Mouse (Mus musculus) lung, postnatal 0 days (tissue): ENCODE results near the gene Sept8. TPM values are rescaled to one million over a fixed set of nuclear protein-coding genes. Genes with fewer than 3 reads are reported as not detected.

Experiments used
- ATAC-seq: fragments of 200-750 bp; cut with Nextera tagmentation; 2 replicates; pipeline ENCODE4 v1.8.0; 2017; ENCODE audit warnings: moderate library complexity
- DNase-seq: peaks from one replicate; pipeline ENCODE4 v3.0.0-alpha.2; 2016; ENCODE audit warnings: low spot score
- H3K27ac ChIP-seq: fragments of 300-500 bp; sonication (generic); 2 replicates; pipeline ENCODE4 v1.5.1; 2014; ENCODE audit warnings: antibody characterized with exemption, mild to moderate bottlenecking, low read length, mixed read lengths
- H3K27me3 ChIP-seq: fragments of 300-500 bp; sonication (generic); replicated peaks from 2 replicates; pipeline ENCODE4 v1.6.1; 2014; ENCODE audit warnings: low read length, mixed read lengths; ENCODE audit not compliant: insufficient read depth
- H3K36me3 ChIP-seq: fragments of 300-500 bp; sonication (generic); 2 replicates; pipeline ENCODE4 v1.6.1; 2014; ENCODE audit warnings: low read length, mixed read lengths; ENCODE audit not compliant: insufficient read depth
- H3K4me1 ChIP-seq: fragments of 300-500 bp; sonication (generic); 2 replicates; pipeline ENCODE4 v1.6.1; 2014; ENCODE audit warnings: antibody characterized with exemption, low read depth, low read length, mixed read lengths; ENCODE audit not compliant: insufficient read depth
- H3K4me2 ChIP-seq: fragments of 300-500 bp; sonication (generic); replicated peaks from 2 replicates; pipeline ENCODE4 v1.6.1; 2014; ENCODE audit warnings: low read depth, mild to moderate bottlenecking, low read length, moderate library complexity, mixed read lengths
- H3K4me3 ChIP-seq: fragments of 300-500 bp; sonication (generic); 2 replicates; pipeline ENCODE4 v1.5.1; 2014; ENCODE audit warnings: low read depth, low read length
- H3K9ac ChIP-seq: fragments of 300-500 bp; sonication (generic); replicated peaks from 2 replicates; pipeline ENCODE4 v1.6.1; 2014; ENCODE audit warnings: low read depth, mild to moderate bottlenecking
- H3K9me3 ChIP-seq: fragments of 300-500 bp; sonication (generic); 2 replicates; pipeline ENCODE4 v1.6.1; 2016; ENCODE audit warnings: low read length, mixed read lengths
- CTCF ChIP-seq: IDR thresholded peaks from 2 replicates; pipeline ENCODE4 v1.5.1; 2016; ENCODE audit warnings: antibody characterized with exemption, mild to moderate bottlenecking
- EP300 ChIP-seq: IDR thresholded peaks from 2 replicates; pipeline ENCODE4 v1.6.1; 2016; ENCODE audit warnings: antibody characterized with exemption, mild to moderate bottlenecking, control low read depth
- WGBS: fragments of 180-500 bp; shearing (Covaris S2); extraction: QIAGEN DNeasy Blood & Tissue Kit; methylation state at CpG from one replicate; pipeline ENCODE4 v1.1.7; 2014; 5-methylcytosine and 5-hydroxymethylcytosine counted together
- polyA plus RNA-seq: library from polyadenylated mRNA; unstranded; fragments of >200 nt; fragmentation: Nextera tagmentation; extraction: Ambion mirVana; gene quantifications from 2 replicates; pipeline ENCODE4 v1.2.1, GENCODE M21; 2015

Gene Sept8
- polyA plus RNA-seq, 1 experiment from 2014 or later: 13.9 TPM

DNA sequence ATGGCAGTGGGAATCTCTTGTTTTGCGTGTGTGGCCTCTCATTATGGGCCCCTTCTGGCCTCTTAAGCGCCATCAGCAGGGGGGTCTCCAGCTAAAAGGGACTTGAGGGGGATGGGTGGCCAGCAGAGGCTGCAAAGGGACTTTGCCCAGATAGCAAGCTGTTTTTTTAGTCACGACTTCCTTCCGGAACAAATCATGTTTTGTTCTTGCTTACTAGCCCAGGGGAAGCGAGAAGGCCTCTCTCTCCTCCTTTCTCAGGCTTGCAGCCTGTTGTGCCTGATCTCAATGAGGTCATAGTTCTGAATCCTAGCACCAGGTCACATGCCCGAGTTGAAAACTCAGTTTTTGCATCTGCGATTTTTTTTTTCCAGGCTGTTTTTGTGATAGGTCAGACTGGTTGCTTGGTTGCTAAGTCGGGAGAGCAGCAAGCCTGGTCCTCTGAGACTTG lies 27.1 kb upstream of the Sept8 start:
- no peak overlapping the region for H3K4me3 ChIP-seq
- TF ChIP-seq CTCF (no peak), EP300 (no peak)
- WGBS: 33% methylated on average over 8 of the region's 8 CpGs
- H3K9me3 ChIP-seq: no peaks in the 10 kb centered on the region
- DNase-seq: no peak
- H3K4me2 ChIP-seq: no peak overlapping the region
- H3K36me3 ChIP-seq: no peaks in the 10 kb centered on the region
- no peaks in the 10 kb centered on the region; the same call in 1 of the 2 replicates for H3K27me3 ChIP-seq
- no peak overlapping the region for H3K27ac ChIP-seq
- no peak overlapping the region for H3K9ac ChIP-seq
- ATAC-seq: no peak; the same call in 1 of the 2 replicates
- 0 out of 2 replicates have a peak, but pooled peaks cover 5% of the 10 kb centered on the region for H3K4me1 ChIP-seq

DNA sequence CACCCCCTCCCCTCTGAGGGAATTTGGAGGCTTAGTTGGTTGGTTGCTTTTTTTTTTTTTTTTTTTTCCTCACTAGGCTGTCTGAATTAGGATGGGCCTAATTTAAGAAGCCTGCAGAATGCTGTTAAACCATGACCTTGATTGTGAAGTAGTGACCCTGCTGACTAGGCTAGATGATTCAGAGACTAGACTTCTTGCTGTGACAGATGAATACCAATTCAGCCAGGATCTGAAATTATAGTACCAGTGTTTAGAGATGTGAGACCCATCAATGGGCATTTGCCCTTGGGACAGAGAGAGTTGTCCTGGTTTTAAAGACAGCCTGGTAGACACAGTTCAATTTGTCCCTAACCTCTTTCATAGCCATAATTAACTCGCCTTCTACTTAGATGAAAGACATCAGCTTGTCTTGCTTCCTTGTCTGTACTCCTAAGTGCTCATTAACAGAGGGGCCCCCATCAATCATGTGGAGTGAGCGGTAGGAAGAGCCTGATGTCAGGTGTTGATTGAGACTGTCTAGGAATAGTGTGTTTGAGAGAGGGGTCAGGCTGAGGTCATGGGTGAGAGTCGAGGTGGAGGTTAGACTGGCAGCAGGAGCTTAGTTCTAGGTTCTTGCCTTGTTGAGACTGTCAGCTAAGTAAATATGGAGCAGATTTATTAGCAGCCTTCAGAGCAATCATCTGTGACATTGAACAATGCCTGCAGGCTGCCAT lies 25.7 kb upstream of the Sept8 start:
- H3K9ac ChIP-seq: no peak overlapping the region
- TF ChIP-seq CTCF (no peak), EP300 (no peak)
- no peak overlapping the region for H3K4me2 ChIP-seq
- 51% methylated on average over 3 of the region's 3 CpGs for WGBS
- DNase-seq (no peak), ATAC-seq (no peak)
- H3K9me3 ChIP-seq: no peaks in the 10 kb centered on the region
- no peaks in the 10 kb centered on the region for H3K36me3 ChIP-seq
- no peak overlapping the region for H3K27ac ChIP-seq
- no peaks in the 10 kb centered on the region for H3K27me3 ChIP-seq
- H3K4me1 ChIP-seq: no peaks in the 10 kb centered on the region
- no peak overlapping the region for H3K4me3 ChIP-seq

DNA sequence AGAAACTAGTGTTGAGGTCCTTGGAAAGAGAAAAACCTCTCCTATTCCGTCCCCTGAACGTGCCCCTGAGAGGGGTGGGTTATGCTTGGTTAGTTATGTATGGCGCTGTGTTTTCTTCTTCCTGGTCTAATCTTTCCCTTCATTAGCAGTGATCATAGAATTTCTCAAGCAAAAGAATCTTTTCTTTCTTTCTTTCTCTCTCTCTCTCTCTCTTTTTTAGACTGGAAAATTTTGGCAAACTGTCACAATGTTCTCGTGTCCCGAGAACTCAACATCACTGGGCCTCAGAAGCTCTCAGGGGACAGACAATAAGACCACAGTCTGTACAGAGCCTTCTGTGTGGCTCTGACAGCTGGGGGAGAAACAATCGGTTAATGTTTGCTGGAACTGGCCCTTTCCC lies 23.6 kb upstream of the Sept8 start:
- H3K27me3 ChIP-seq: no peaks in the 10 kb centered on the region
- DNase-seq: no peak
- no peak overlapping the region for H3K27ac ChIP-seq
- no peaks in the 10 kb centered on the region; the same call in 1 of the 2 replicates for H3K4me1 ChIP-seq
- TF ChIP-seq CTCF: no peak
- no peak for TF ChIP-seq EP300
- no peak overlapping the region for H3K9ac ChIP-seq
- H3K4me2 ChIP-seq: no peak overlapping the region
- H3K4me3 ChIP-seq: no peak overlapping the region
- no peaks in the 10 kb centered on the region for H3K36me3 ChIP-seq
- ATAC-seq: no peak
- 59% methylated on average over 6 of the region's 6 CpGs for WGBS
- no peaks in the 10 kb centered on the region for H3K9me3 ChIP-seq

DNA sequence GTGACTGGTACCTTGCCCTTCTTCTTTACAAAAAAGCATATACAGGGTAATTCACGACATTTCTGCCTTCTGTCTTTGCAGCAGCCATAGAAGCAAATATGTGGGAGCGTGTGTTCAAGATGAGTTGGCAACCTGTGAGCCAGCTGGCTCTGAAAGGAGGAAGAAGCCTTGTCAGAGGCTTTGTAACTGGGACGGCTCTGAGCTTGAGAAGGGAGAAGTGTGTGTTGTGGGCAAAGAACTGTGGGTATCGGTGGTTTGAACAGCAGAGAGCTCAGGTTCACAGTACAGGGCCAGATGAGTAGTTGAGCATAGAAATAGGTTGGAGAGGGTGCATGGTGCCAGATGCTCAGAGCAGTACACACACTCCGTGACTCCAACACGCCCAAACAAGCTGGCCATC lies 22.1 kb upstream of the Sept8 start:
- Histone ChIP-seq H3K9me3 (no peaks in the 10 kb centered on the region), H3K4me1 (no peaks in the 10 kb centered on the region; the same call in 1 of the 2 replicates), H3K4me2 (no peak overlapping the region), H3K27ac (no peak overlapping the region), H3K9ac (no peak overlapping the region), H3K27me3 (no peaks in the 10 kb centered on the region), H3K4me3 (no peak overlapping the region), H3K36me3 (no peaks in the 10 kb centered on the region)
- ATAC-seq (no peak), DNase-seq (no peak)
- TF ChIP-seq CTCF: no peak
- TF ChIP-seq EP300: no peak
- 64% methylated on average over 6 of the region's 6 CpGs for WGBS

DNA sequence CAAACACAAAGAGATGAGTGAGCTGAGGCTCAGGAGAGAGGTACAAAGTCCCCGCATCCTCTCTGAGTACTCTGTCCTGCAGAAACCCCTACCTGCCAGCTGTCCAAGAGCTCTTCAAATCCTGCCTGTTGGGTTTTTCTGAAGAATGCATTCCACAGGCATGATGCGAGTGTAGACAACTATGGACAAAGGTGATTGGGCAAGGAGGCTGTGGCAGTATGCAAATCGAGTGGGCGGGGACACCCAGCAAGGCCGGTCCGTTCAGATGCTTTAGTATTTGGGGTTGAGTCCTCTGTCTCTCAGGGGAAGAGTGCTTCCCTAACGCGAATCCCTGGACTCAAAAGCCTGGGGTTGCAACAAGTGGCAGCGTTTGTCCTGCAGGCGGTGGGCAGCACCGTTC lies 18.5 kb upstream of the Sept8 start:
- 8% methylated on average over 11 of the region's 11 CpGs for WGBS
- Histone ChIP-seq H3K4me2 (no peak overlapping the region), H3K27ac (no peak overlapping the region), H3K4me3 (no peak overlapping the region), H3K27me3 (no peaks in the 10 kb centered on the region), H3K36me3 (no peaks in the 10 kb centered on the region), H3K9me3 (no peaks in the 10 kb centered on the region), H3K9ac (no peak overlapping the region), H3K4me1 (no peaks in the 10 kb centered on the region; the same call in none of the 2 replicates)
- TF ChIP-seq EP300 (peak; percentile 38; the same call in 1 of the 2 replicates), CTCF (no peak)
- DNase-seq (peak; percentile 92), ATAC-seq (peak; percentile 95)

DNA sequence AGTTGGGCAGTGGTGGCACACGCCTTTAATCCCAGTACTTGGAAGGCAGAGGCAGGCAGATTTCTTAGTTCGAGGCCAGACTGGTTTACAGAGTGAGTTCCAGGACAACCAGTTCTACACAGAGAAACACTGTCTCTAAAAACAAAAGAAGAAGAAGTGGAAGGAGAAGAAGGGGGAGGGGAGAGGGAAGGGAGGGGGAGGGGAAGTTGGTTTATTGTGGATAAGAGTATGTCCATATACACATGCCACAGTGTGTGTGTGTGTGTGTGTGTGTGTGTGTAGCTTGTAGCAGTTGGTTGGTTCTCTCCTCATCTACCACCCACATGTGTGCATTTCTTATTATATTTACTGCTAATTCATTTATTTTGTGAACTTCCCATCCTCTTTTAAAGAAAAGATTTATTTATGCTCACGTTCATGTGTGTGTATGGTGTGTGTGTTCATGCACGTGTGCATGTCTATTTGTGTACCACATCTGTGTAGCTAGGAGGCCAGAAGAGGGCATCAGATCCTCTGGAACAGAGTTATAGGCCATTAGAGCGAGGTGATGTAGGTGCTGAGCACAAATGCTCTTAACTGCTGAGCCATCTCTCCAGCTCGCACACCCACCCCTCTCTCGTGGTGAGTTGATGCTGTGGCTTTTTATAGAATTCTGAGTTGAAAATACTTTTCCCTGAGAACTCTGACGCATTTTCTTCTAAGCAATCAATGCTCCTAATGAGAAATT lies 16.9 kb upstream of the Sept8 start:
- 74% methylated on average over 8 of the region's 8 CpGs for WGBS
- no peak overlapping the region for H3K9ac ChIP-seq
- no peak overlapping the region for H3K27ac ChIP-seq
- peak; percentile 44 for TF ChIP-seq CTCF
- TF ChIP-seq EP300: no peak
- no peak for DNase-seq
- no peaks in the 10 kb centered on the region for H3K9me3 ChIP-seq
- H3K36me3 ChIP-seq: no peaks in the 10 kb centered on the region
- no peak overlapping the region for H3K4me3 ChIP-seq
- H3K27me3 ChIP-seq: no peaks in the 10 kb centered on the region
- H3K4me1 ChIP-seq: no peaks in the 10 kb centered on the region; the same call in none of the 2 replicates
- no peak for ATAC-seq
- H3K4me2 ChIP-seq: no peak overlapping the region
